Mouse (Mus musculus): Measurements from ENCODE around the gene Fgfr2. TPM values are rescaled to one million over a fixed set of nuclear protein-coding genes. Genes with fewer than 3 reads are reported as not detected.
A peak's percentile ranks its signal among the peaks of the same experiment; 100 is the strongest.

Fgfr2 gene
- total RNA-seq, 4 experiments from 2014 or later, result 1.1 to 1.9 (median 1.4) TPM

DNA sequence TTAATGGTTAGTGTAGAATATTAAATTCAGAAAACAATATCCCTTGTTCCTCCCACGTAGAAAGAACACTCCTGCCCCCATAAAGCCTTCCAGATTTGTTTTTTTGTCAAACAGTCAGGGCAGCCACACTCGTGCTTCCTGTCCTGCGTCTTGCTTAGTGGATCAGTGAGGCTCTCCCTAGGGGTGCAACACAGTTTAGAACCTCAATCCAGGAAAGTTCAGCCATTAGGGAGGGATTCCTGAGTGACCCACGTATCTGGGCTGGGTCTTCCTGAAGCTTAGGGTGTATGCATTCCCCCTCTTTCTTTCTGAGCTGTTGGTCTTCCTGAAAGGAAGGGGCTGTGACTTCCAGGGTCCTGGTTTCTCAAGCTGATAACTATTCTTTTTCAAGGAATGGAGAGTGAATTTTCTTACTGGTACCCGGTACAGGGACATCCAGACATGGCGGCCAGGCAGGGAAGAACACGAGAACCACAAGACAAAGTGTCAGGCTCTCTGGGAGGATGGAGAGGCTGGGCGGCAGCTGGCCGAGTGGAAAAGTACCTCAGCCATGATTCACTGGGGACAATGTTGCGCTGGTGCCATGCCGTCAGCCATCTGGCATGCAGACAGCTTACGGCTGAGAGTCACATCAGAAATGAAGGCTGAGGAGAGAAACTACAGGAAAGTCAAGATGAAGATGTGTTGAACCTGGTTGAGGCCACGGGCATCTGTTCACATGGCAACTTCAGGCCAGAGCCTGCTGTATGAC, 2200.0 kb downstream of the Fgfr2 start:
- no peak for DNase-seq (ENCODE audit: low spot score)

DNA sequence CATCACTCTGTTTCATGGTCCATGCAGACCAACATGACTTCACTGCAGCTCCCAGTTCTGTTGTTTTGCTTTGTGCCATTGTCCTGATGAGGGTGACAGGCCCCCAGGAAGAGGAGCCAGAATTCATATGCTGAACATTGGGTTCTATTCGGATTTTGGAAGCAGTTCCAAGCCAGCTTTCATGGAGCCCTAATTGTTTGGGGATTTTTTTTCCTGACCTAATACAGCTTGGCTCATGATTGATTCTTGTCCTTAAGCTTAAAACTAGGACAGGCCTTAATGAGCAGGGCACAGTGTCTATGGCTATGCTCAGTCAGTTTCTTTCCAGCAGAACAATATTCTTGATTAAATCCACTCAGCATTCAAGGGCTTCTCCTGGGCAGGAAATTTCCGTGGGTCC, 2204.9 kb downstream of the Fgfr2 start:
- no peak for DNase-seq (ENCODE audit: low spot score)

- peak; percentile 65 for DNase-seq (ENCODE audit: low spot score)
Observed at GRCm38 (mm10) chr7:130914693-130915363, 2208.3 kb downstream of the Fgfr2 start.

DNA sequence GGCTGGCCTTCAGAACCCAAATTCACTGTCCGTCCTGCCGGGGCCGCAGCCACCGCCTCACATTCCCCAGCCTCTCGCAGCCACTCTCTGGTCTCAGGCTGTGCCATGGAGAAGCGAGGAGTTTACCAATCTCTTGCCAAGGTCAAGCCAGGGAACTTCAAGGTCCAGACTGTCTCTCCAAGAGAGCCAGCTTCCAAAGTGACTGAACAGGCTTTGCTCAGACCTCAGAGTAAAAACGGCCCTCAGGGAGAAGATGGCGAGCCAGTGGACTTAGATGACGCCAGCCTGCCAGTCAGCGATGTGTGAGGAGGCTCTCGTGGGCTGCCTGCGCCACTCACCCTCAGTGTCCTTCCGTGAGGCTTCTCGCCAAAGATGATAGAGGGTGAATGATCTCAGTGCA, 2212.3 kb downstream of the Fgfr2 start:
- no peak for DNase-seq (ENCODE audit: low spot score)

GRCm38 (mm10) chr7:130904571-130905365, 2218.4 kb downstream of the Fgfr2 start:
- DNase-seq (ENCODE audit: low spot score), result no peak

DNA sequence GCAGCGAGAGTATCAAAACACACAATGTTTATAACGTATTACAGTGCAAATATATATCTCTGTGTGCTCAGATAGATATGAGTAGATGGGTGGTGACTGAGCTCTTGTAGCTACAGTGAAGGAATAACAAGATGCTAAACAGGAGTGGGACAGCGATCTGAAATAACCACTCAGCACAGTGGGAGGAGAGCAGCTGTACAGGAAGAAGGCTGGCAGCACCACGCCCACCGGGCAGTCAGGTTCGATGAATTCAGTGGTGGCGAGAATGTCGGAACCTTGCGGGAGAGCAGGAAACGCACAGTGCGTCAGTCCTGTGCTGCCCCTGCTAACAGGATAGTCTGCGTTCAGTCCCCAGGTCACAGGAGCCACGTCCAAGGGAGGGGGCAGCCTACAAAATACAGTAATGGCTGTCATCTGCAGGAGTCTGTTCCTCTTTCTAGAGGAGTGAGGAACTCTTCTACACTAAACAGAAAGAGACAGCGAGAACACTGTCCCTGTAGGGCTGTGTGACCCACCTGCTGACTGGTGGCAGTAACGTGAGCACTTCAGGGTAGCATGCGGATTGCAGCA, 2219.6 kb downstream of the Fgfr2 start:
- DNase-seq (ENCODE audit: low spot score), result no peak

DNA sequence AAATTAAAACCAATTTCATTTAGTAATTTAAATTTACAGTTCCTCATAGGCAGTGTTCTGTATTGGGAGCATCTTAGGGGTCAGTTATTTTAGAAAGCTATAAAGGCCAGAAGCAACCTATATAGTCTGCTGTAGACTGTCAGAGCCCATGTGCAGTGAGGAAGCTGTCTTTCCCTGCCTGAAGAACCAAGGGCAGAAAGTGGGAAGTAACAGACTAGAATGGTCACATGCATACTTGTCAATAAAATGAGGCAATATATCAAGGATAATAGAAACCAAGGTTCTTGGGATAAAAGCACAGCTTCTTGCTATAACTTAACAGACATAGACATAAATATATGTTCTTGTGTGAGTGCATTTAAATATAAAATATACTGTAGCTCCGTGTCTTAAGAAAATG, 2220.2 kb downstream of the Fgfr2 start:
- DNase-seq (ENCODE audit: low spot score), result no peak

DNA sequence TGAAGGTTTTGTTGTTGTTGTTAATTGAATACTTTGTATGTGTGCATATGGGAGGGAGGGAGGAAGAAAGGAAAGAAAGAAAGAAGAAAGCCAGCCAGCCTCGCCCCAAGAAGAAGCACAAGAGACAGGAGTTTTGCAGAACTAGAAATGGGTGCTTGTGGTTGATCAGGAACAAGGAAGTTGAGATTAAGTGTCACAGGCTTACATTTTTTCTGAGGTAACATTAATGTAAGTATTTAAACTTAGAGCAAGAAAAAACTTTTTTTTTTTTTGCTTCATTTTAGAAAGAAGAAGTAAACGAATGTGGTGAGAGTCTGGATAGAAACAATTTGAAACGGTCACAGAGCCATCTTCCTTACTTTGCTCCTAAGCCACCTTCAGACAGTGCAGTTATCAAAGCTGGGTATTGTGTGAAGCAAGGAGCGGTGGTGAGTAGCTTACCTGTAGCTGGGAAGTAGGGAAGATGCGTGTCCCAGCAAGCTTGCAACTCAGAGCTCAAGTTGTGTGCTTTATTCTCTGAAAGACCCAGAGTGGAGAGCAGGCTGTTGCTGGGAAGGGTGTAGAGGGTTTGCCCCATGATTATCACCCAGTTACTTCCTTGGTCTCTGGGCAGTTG, 2222.8 kb downstream of the Fgfr2 start:
- no peak for DNase-seq (ENCODE audit: low spot score)

DNA sequence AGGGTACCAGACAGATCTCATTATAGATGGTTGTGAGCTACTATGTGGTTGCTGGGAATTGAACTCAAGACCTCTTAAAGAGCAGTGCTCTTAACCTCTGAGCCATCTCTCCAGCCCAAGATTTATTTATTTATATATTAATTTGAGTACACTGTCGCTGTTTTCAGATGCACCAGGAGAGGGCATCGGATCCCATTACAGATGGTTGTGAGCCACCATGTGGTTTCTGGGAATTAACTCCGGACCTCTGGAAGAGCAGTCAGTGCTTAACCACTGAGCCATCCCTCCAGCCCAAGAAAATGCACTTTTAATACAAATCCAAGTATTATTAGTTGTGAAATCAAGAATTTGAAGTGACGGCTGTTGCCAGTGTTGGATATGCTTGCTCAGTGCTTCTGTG, 2224.8 kb downstream of the Fgfr2 start:
- no peak for DNase-seq (ENCODE audit: low spot score)

DNA sequence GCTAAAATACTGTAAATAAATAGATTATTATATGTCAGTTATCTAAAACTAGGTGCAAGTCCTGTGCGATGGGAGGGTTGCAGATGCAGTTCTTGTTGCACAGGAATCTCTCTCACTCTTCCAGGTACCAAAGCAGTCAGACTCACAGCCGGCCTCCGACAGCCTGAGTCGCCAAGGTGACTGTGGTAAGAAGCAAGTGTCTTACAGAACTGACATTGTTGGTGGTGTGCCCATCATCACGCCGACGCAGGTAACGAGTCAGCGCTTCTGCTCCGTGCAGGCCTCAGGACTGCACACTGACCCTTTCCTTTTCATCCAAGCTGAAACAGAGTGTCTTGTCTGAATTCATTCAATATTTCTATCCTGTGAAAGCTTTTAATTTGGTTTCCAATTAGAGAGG, 2225.9 kb downstream of the Fgfr2 start:
- DNase-seq (ENCODE audit: low spot score), result no peak

DNA sequence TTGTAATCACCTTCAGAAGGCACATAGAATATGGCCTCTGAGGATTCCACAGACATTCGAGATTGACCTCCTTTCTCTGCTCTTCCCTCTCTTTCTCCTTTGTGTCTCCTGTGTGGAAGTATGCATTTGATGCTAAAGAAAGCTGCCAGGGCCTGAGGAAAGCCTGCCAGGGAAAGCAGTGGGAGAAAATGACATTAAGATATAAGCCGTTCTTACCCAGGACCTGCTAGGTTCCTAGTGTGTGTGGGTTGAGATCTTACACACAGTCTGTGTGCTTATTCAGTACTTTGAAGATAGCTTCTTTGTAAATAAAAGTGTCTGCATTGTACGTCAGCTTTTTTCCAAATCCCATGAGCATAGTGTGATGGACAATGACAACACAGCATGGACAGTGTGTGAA, 2227.1 kb downstream of the Fgfr2 start:
- no peak for DNase-seq (ENCODE audit: low spot score)

- DNase-seq (ENCODE audit: low spot score), result no peak
Observed at GRCm38 (mm10) chr7:130895618-130895945, 2227.6 kb downstream of the Fgfr2 start.

DNA sequence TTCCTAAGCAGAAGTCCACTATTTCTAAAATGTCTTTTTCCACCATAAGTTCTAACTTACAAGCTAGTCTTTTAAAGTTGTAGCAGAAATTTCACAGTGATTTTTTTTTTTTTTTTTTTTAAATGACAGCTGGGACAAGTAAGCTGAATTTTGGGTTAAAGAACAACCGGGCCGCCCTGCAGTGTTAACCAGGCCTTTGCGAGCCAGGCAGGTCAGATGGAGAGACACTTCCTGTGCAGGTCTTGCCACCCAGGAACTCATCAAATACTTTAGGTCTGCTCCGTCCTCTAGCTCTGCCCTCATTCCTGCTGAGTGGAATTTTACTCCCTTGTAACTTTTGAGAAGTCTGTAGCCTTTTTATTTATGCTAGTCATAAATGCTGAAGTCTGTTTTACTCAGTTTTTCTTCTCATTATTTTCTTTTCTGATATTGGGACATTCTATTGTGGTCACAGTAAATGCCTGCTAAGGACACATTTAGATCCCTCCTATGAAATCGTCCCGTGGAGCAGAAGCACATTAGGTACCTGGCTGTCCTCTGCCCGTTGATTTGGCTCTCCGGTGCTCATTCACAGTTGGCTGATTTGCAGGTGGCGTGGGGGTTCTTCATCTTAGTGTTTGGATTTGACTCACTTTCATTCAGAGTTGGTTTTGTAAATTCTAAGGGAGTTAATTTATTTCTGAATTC, 2228.1 kb downstream of the Fgfr2 start:
- DNase-seq (ENCODE audit: low spot score), result no peak

- peak; percentile 58 for DNase-seq (ENCODE audit: low spot score)
Observed at GRCm38 (mm10) chr7:130892973-130893372, 2230.2 kb downstream of the Fgfr2 start.

GRCm38 (mm10) chr7:130890871-130891270, 2232.3 kb downstream of the Fgfr2 start:
- DNase-seq (ENCODE audit: low spot score), result no peak

DNA sequence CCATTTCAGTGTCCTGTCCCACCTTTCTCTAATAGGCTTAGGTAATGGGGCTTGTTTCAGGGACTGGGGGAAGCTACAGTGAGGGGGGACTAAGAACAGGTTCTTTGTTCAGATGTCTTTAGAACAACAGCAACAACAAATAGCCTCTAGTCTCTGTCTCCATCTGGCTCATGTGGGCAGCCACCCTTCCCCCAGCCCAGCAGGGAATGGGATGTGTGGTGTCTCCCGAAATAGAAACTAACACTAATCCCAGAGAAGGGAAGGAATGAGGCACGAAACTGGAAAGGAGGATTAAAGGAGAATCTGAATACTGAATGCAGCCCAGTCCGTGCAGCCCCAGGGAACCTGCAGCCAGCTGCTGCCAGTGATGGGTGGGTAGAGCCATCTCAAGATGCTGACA, 2235.2 kb downstream of the Fgfr2 start:
- DNase-seq (ENCODE audit: low spot score), result no peak

GRCm38 (mm10) chr7:130886246-130886645, 2236.9 kb downstream of the Fgfr2 start:
- no peak for DNase-seq (ENCODE audit: low spot score)

GRCm38 (mm10) chr7:130884161-130884560, 2239.0 kb downstream of the Fgfr2 start:
- DNase-seq (ENCODE audit: low spot score), result no peak

- no peak for DNase-seq (ENCODE audit: low spot score)
Observed at GRCm38 (mm10) chr7:130867256-130867655, 2255.9 kb downstream of the Fgfr2 start.

GRCm38 (mm10) chr7:130866640-130867039, 2256.5 kb downstream of the Fgfr2 start:
- no peak for DNase-seq (ENCODE audit: low spot score)
